Mouse (Mus musculus) spleen, adult 2 months (tissue): ENCODE measurements at regions not wholly inside any gene's neighbourhood (a gene's known extent, or its start where the extent isn't known, plus 50 kb on each side); places are given as distances from the start of the nearest gene placed in this dataset.

ENCODE experiments used
- DNase-seq, 2 experiments: peaks; one replicate each; pipeline versions ENCODE4 v3.0.0 to v3.0.0-alpha.2; 2012 to 2021; ENCODE audit warnings: low spot score in 2 of 2, low read depth in 1 of 2
- H3K27ac ChIP-seq: fragments of 200-500 bp; 2 replicates; pipeline ENCODE4 v1.5.1; 2012; ENCODE audit warnings: low read length, inconsistent platforms; ENCODE audit not compliant: insufficient read depth
- H3K27me3 ChIP-seq: fragments of 200-500 bp; 2 replicates; pipeline ENCODE4 v1.6.1; 2012; ENCODE audit warnings: mild to moderate bottlenecking, moderate library complexity, low read length, inconsistent platforms; ENCODE audit not compliant: control insufficient read depth, insufficient read depth
- H3K36me3 ChIP-seq: fragments of 200-500 bp; 2 replicates; pipeline ENCODE4 v1.6.1; 2012; ENCODE audit warnings: mild to moderate bottlenecking, low read length, inconsistent platforms; ENCODE audit not compliant: control insufficient read depth, insufficient read depth
- H3K4me1 ChIP-seq: fragments of 200-500 bp; 2 replicates; pipeline ENCODE4 v1.6.1; 2011; ENCODE audit warnings: inconsistent platforms; ENCODE audit not compliant: control insufficient read depth, insufficient read depth, insufficient read length
- H3K4me3 ChIP-seq: fragments of 200-500 bp; 2 replicates; pipeline ENCODE4 v1.5.1; 2011; ENCODE audit warnings: mild to moderate bottlenecking, inconsistent platforms; ENCODE audit not compliant: insufficient read depth, insufficient read length; ENCODE audit errors: extremely low read depth
- CTCF ChIP-seq: fragments of 200-500 bp; IDR thresholded peaks from 2 replicates; pipeline ENCODE4 v1.5.1; 2011; ENCODE audit warnings: mild to moderate bottlenecking, inconsistent platforms; ENCODE audit not compliant: insufficient read depth, insufficient read length, insufficient replicate concordance; ENCODE audit errors: extremely low read depth
- POLR2A ChIP-seq: fragments of 200-500 bp; IDR thresholded peaks from 2 replicates; pipeline ENCODE4 v1.6.1; 2011; ENCODE audit warnings: low read depth, low read length, inconsistent platforms
- WGBS: fragments of 180-500 bp; shearing (Covaris S2); methylation state at CpG from one replicate; pipeline ENCODE4 v1.1.7; 2018; 5-methylcytosine and 5-hydroxymethylcytosine counted together

GRCm38 (mm10) chr11:114215256-114215655 is 148.4 kb upstream of the Sdk2 start:
- no peak for DNase-seq
- H3K27me3 ChIP-seq = no peaks in the 10 kb centered on the region
- 84% methylated on average over 8 of the region's 8 CpGs for WGBS
- H3K27ac ChIP-seq = no peak overlapping the region
- H3K4me1 ChIP-seq = no peaks in the 10 kb centered on the region; the same call in 1 of the 2 replicates
- TF ChIP-seq CTCF (no peak), POLR2A (no peak)
- no peaks in the 10 kb centered on the region for H3K36me3 ChIP-seq
- H3K4me3 ChIP-seq = no peak overlapping the region

- Histone ChIP-seq H3K27me3 (no peaks in the 10 kb centered on the region), H3K4me3 (no peak overlapping the region), H3K27ac (no peak overlapping the region), H3K36me3 (no peaks in the 10 kb centered on the region), H3K4me1 (peaks cover 7% of the 10 kb centered on the region; the same call in 1 of the 2 replicates)
- no peak for TF ChIP-seq POLR2A
- TF ChIP-seq CTCF = no peak
- WGBS = 73% methylated on average over 2 of the region's 2 CpGs
- DNase-seq = no peak
Observed at GRCm38 (mm10) chr11:114212136-114212535, 145.3 kb upstream of the Sdk2 start.

GRCm38 (mm10) chr11:114205192-114205591 is 138.3 kb upstream of the Sdk2 start:
- H3K36me3 ChIP-seq = no peaks in the 10 kb centered on the region
- H3K4me1 ChIP-seq = peaks cover 7% of the 10 kb centered on the region; the same call in 1 of the 2 replicates
- no peak overlapping the region for H3K4me3 ChIP-seq
- 50% methylated on average over 2 of the region's 2 CpGs for WGBS
- no peak overlapping the region for H3K27ac ChIP-seq
- TF ChIP-seq CTCF (peak; percentile 86; the same call in 1 of the 2 replicates), POLR2A (no peak)
- DNase-seq = peak; percentile 60 to 72
- no peaks in the 10 kb centered on the region for H3K27me3 ChIP-seq

- DNase-seq = no peak
- WGBS = 86% methylated on average over 9 of the region's 9 CpGs
Observed at GRCm38 (mm10) chr11:114203416-114203815, 136.6 kb upstream of the Sdk2 start.

GRCm38 (mm10) chr11:114202486-114202885 is 135.6 kb upstream of the Sdk2 start:
- no peak for DNase-seq
- TF ChIP-seq CTCF (no peak), POLR2A (no peak)
- H3K27me3 ChIP-seq = no peaks in the 10 kb centered on the region
- no peaks in the 10 kb centered on the region for H3K4me1 ChIP-seq
- WGBS = 81% methylated on average over 16 of the region's 16 CpGs
- no peak overlapping the region for H3K4me3 ChIP-seq
- H3K36me3 ChIP-seq = no peaks in the 10 kb centered on the region
- no peak overlapping the region for H3K27ac ChIP-seq

More at GRCm38 (mm10) chr11:114203416-114203815, 136.6 kb upstream of the Sdk2 start:
- no peak for TF ChIP-seq CTCF
- TF ChIP-seq POLR2A = no peak
- Histone ChIP-seq H3K27me3 (no peaks in the 10 kb centered on the region), H3K36me3 (no peaks in the 10 kb centered on the region), H3K4me1 (peaks cover 2% of the 10 kb centered on the region; the same call in 1 of the 2 replicates), H3K27ac (no peak overlapping the region), H3K4me3 (no peak overlapping the region)

- no peak overlapping the region for H3K4me3 ChIP-seq
- WGBS = 72% methylated on average over 10 of the region's 10 CpGs
- TF ChIP-seq CTCF (no peak), POLR2A (no peak)
- H3K27me3 ChIP-seq = no peaks in the 10 kb centered on the region
- no peak overlapping the region for H3K27ac ChIP-seq
- no peaks in the 10 kb centered on the region for H3K36me3 ChIP-seq
- DNase-seq = no peak
- no peaks in the 10 kb centered on the region for H3K4me1 ChIP-seq
Observed at GRCm38 (mm10) chr11:114199081-114199586, 132.3 kb upstream of the Sdk2 start.

GRCm38 (mm10) chr11:114198317-114199032 is 131.6 kb upstream of the Sdk2 start:
- H3K36me3 ChIP-seq = no peaks in the 10 kb centered on the region
- H3K27ac ChIP-seq = no peak overlapping the region
- WGBS = 59% methylated on average over 15 of the region's 15 CpGs
- no peak for TF ChIP-seq CTCF
- no peak for TF ChIP-seq POLR2A
- peaks cover 2% of the 10 kb centered on the region; the same call in 1 of the 2 replicates for H3K4me1 ChIP-seq
- no peak overlapping the region for H3K4me3 ChIP-seq
- no peak for DNase-seq
- H3K27me3 ChIP-seq = no peaks in the 10 kb centered on the region
